In the genomic region with DNA sequence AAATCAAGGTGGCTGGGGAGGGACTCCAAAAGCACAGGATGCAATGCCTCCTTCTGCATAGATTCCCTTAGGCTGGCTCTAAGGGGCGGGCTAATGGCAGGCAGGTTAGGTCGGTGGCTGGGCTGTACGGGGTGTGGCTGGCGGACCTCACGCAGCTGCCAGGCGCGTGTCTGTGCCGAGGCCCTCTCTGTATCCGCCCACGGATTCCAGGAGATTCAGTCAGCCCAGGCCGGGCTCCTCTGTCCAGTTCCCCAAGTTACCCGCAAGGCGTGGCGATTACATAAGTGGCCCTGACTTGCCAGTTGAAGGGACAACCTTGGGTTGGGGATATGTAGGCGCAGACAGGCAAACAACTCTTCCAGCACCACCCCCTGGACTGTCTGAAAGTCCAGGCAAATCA, we compare ENCODE assay signal across 15 mouse cellular contexts. TPM values are rescaled to one million over a fixed set of nuclear protein-coding genes. Genes with fewer than 3 reads are reported as not detected.
DNase-seq lines count a peak whose midpoint lies in the region; ATAC-seq and TF ChIP-seq lines count a peak whose summit lies in the region.
"Had no signal": no experiment of that assay in that cellular context is flagged by ENCODE, and none has a peak within 500 bp of the region (broad histone marks: within the 10 kb centered on the region; RNA-seq: fewer than 3 reads in every experiment).

No protein-coding gene starts in this region.

- H3K9me3 ChIP-seq in midbrain, postnatal 0 days (ENCODE audit: low read length), result no peaks in the 10 kb centered on the region
- H3K9me3 ChIP-seq: G1E had no signal

- no peak overlapping the region for H3K9ac ChIP-seq in midbrain, postnatal 0 days (replicated peaks; ENCODE audit: low read length, poor library complexity, severe bottlenecking)

- no peak for TF ChIP-seq CTCF in midbrain, postnatal 0 days (IDR thresholded peaks at IDR 0.05)

- 61% methylated on average over 15 of the region's 15 CpGs for WGBS in midbrain, postnatal 0 days

- H3K36me3 ChIP-seq in midbrain, postnatal 0 days (ENCODE audit: insufficient read depth, low read length), result no peaks in the 10 kb centered on the region
- H3K36me3 ChIP-seq: G1E had no signal

- no peaks in the 10 kb centered on the region for H3K27me3 ChIP-seq in midbrain, postnatal 0 days (ENCODE audit: insufficient read depth, low read length)

- H3K4me3 ChIP-seq in midbrain, postnatal 0 days (ENCODE audit: low read depth, low read length), result no peak overlapping the region
- H3K4me3 ChIP-seq: heart, adult 2 months had no signal

- no peak overlapping the region for H3K27ac ChIP-seq in midbrain, postnatal 0 days (ENCODE audit: low read depth, low read length)
- H3K27ac ChIP-seq: heart, adult 2 months had no signal

- H3K4me2 ChIP-seq in midbrain, postnatal 0 days (ENCODE audit: low read depth, low read length, poor library complexity, severe bottlenecking), result no peak overlapping the region

- ATAC-seq in midbrain, postnatal 0 days (ENCODE audit: low FRiP score), result no peak

- peak; percentile 34 to 71 for DNase-seq in urinary bladder, adult 18-20 months (ENCODE audit: low spot score in 2 of 2)
- no peak for DNase-seq in urinary bladder, postnatal 10 days (ENCODE audit: low spot score)
- DNase-seq in adrenal gland, postnatal 14 days, result peak; percentile 77
- peak; percentile 21 for DNase-seq in lung, postnatal 10 days
- DNase-seq in urinary bladder, postnatal 36 days (ENCODE audit: low spot score in 2 of 2), result peak; percentile 38 to 59
- DNase-seq in cerebellum, postnatal 25 days, result no peak
- no peak for DNase-seq in midbrain, postnatal 0 days (ENCODE audit: low spot score)
- DNase-seq in right cerebral cortex, adult 18-20 months, result no peak
- DNase-seq: cerebellum, adult 18-20 months; heart, postnatal 4 days had no signal

- no peaks in the 10 kb centered on the region for H3K4me1 ChIP-seq in midbrain, postnatal 0 days (ENCODE audit: insufficient read depth, low read length)

RNA-seq across cellular contexts. Expression of a gene that starts 22.3 kb away (rescaled TPM):
- total RNA-seq in adrenal gland, postnatal 14 days (2021), result not detected in 2 replicates
- total RNA-seq in midbrain, postnatal 0 days (2014; rRNA removed), result not detected in 2 replicates
- polyA plus RNA-seq in midbrain, postnatal 0 days (2015; fragmentation: Nextera tagmentation; extraction: Ambion mirVana), result not detected in 2 replicates
- total RNA-seq: adrenal gland, postnatal 4 days; G1E; heart, adult 2 months; heart, postnatal 4 days had no signal
- polyA plus RNA-seq: embryonic facial prominence, embryonic 14.5 days; G1E; heart, adult 2 months; limb, embryonic 11.5 days had no signal

RNA-seq across cellular contexts. Expression of a gene that starts 22.5 kb away (rescaled TPM):
- total RNA-seq in adrenal gland, postnatal 14 days (2021), result 0.45 and 1.1 TPM in 2 replicates
- 3.9 TPM in 2 replicates for total RNA-seq in midbrain, postnatal 0 days (2014; rRNA removed)
- polyA plus RNA-seq in midbrain, postnatal 0 days (2015; fragmentation: Nextera tagmentation; extraction: Ambion mirVana), result 2.8 and 3.3 TPM in 2 replicates
- total RNA-seq: G1E had no signal
- polyA plus RNA-seq: G1E had no signal

RNA-seq across cellular contexts. Expression of a gene that starts 30.3 kb away (rescaled TPM):
- total RNA-seq in adrenal gland, postnatal 14 days (2021), result not detected in 2 replicates
- total RNA-seq in midbrain, postnatal 0 days (2014; rRNA removed), result not detected in 2 replicates
- 0.19 and 0.25 TPM in 2 replicates for polyA plus RNA-seq in midbrain, postnatal 0 days (2015; fragmentation: Nextera tagmentation; extraction: Ambion mirVana)
- total RNA-seq: G1E; heart, adult 2 months; heart, postnatal 4 days had no signal
- polyA plus RNA-seq: embryonic facial prominence, embryonic 14.5 days; G1E; heart, adult 2 months; limb, embryonic 11.5 days had no signal

RNA-seq across cellular contexts. Expression of a gene that starts 31.3 kb away (rescaled TPM):
- 77.1 and 81.0 TPM in 2 replicates for total RNA-seq in adrenal gland, postnatal 14 days (2021)
- total RNA-seq in midbrain, postnatal 0 days (2014; rRNA removed), result 54.0 and 64.5 TPM in 2 replicates
- polyA plus RNA-seq in midbrain, postnatal 0 days (2015; fragmentation: Nextera tagmentation; extraction: Ambion mirVana), result 143 and 166 TPM in 2 replicates

RNA-seq across cellular contexts. Expression of a gene that starts 38.1 kb away (rescaled TPM):
- total RNA-seq in adrenal gland, postnatal 14 days (2021), result 36.5 and 39.8 TPM in 2 replicates
- 31.6 and 37.1 TPM in 2 replicates for total RNA-seq in midbrain, postnatal 0 days (2014; rRNA removed)
- 42.4 and 43.7 TPM in 2 replicates for polyA plus RNA-seq in midbrain, postnatal 0 days (2015; fragmentation: Nextera tagmentation; extraction: Ambion mirVana)

Comparison
In these comparisons a context has a peak if more than half of its experiments do, and no peak if none do; other contexts are left out.
1. DNase-seq: peak in urinary bladder, adult 18-20 months (2 of 2), adrenal gland, postnatal 14 days (single experiment), lung, postnatal 10 days (single experiment) and urinary bladder, postnatal 36 days (2 of 2); none in urinary bladder, postnatal 10 days (single experiment), cerebellum, postnatal 25 days (0 of 2), midbrain, postnatal 0 days (single experiment) and right cerebral cortex, adult 18-20 months (single experiment).